Mouse (Mus musculus) myocyte (in vitro differentiated cells): ENCODE measurements around the gene Cd9.

ENCODE experiments used
- E2F4 ChIP-seq: IDR thresholded peaks from one replicate; pipeline ENCODE4 v1.6.1; 2011; ENCODE audit warnings: mild to moderate bottlenecking, control low read depth, moderate library complexity; ENCODE audit not compliant: insufficient read depth
- POLR2A ChIP-seq: IDR thresholded peaks from one replicate; pipeline ENCODE4 v1.6.1; 2011; ENCODE audit warnings: low read depth, mild to moderate bottlenecking, control low read depth, moderate library complexity; ENCODE audit not compliant: insufficient read length

GRCm38 (mm10) chr6:125410551-125410950, 84.0 kb downstream of the Cd9 start:
- TF ChIP-seq POLR2A (no peak), E2F4 (no peak)
